Mouse (Mus musculus): ENCODE measurements around the gene Mmp24. TPM values are rescaled to one million over a fixed set of nuclear protein-coding genes. Genes with fewer than 3 reads are reported as not detected.

The Mmp24 gene
- polyA plus RNA-seq, 1 experiment from 2014 or later = not detected

DNA sequence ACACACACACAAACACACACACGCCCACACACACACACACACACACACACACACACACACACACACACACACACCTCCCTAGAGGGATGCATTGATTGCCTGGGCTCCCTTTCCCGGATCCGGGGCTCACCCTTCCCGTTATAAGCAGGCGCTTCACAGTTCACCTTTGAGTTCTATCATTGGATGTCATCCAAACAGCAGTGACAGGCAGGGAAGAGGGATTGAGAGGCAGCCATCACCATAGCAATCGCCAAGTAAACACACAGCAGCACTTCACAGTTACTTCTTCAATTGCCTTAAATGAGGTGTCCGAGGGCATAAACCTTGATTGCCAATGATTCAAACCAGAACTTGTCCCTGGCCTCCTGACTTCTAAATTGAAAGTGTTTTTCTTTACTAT is 3.9 kb downstream of the Mmp24 start:
- WGBS = 60% methylated on average over 7 of the region's 7 CpGs
- no peak for DNase-seq (ENCODE audit: low spot score)

GRCm38 (mm10) chr2:155779506-155779905 is 4.4 kb downstream of the Mmp24 start:
- Histone ChIP-seq H3K27me3 (ENCODE audit: insufficient read depth, poor library complexity, severe bottlenecking) (peaks cover 42% of the 10 kb centered on the region), H3K27ac (no peak overlapping the region), H3K4me1 (peaks cover 9% of the 10 kb centered on the region; the same call in 1 of the 2 replicates), H3K4me3 (no peak overlapping the region), H3K36me3 (no peaks in the 10 kb centered on the region), H3K9me3 (no peaks in the 10 kb centered on the region)
- no peak for DNase-seq (ENCODE audit: low spot score)
- 85% methylated on average over 3 of the region's 3 CpGs for WGBS

More for the DNA sequence above, 3.9 kb downstream of the Mmp24 start:
- Histone ChIP-seq H3K4me3 (no peak overlapping the region), H3K27ac (no peak overlapping the region), H3K36me3 (no peaks in the 10 kb centered on the region), H3K27me3 (ENCODE audit: insufficient read depth, poor library complexity, severe bottlenecking) (peaks cover 44% of the 10 kb centered on the region), H3K4me1 (peaks cover 9% of the 10 kb centered on the region; the same call in 1 of the 2 replicates), H3K9me3 (no peaks in the 10 kb centered on the region)

DNA sequence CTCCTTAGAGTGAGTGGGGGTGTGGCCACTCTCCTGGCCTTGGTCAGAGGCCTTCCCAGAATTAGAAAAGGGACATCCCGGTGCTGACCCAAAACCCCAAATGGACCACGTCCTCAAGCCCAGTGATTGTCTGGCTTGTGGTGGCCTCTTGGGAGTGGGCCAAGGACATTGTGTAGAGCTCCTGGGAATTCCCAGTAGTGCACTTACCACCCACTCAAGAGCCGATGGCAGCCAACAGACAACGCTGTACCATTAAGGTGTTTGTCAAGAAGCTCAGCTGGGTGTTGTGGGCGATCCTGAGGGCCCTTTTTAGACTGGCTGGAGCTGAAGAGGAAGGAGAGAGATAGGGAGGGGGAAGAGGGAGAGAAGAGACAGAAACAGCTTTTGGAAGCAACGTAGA is 9.4 kb downstream of the Mmp24 start:
- no peaks in the 10 kb centered on the region for H3K4me1 ChIP-seq
- H3K27ac ChIP-seq = no peak overlapping the region
- no peaks in the 10 kb centered on the region for H3K9me3 ChIP-seq
- WGBS = 73% methylated on average over 6 of the region's 6 CpGs
- no peak overlapping the region for H3K4me3 ChIP-seq
- no peaks in the 10 kb centered on the region for H3K36me3 ChIP-seq
- peaks cover 7% of the 10 kb centered on the region; the same call in 1 of the 2 replicates for H3K27me3 ChIP-seq (ENCODE audit: insufficient read depth, poor library complexity, severe bottlenecking)
- DNase-seq (ENCODE audit: low spot score) = no peak

DNA sequence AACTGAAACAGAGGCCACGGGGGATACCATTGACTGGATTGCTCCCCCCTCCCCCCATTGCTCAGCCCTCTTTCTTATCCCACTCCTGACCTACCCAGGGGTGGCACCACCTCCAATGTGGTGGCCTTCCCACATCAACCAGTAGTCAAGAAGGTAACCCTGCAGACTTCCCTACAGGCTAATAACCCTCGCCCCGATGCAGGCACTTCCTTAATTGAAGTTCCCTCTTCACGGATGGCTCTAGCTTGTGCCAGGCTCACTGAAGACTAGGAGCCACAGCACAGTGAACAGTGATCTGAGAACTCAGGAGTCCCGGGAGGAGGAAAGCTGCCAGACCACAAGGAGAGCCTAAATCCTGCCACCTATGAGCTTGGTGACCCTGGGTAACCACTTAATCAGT is 11.8 kb downstream of the Mmp24 start:
- 60% methylated on average over 5 of the region's 5 CpGs for WGBS
- H3K4me3 ChIP-seq = no peak overlapping the region
- H3K27ac ChIP-seq = no peak overlapping the region
- DNase-seq (ENCODE audit: low spot score) = no peak
- H3K4me1 ChIP-seq = no peaks in the 10 kb centered on the region
- H3K27me3 ChIP-seq (ENCODE audit: insufficient read depth, poor library complexity, severe bottlenecking) = peaks cover 11% of the 10 kb centered on the region; the same call in 1 of the 2 replicates
- H3K36me3 ChIP-seq = no peaks in the 10 kb centered on the region
- H3K9me3 ChIP-seq = no peaks in the 10 kb centered on the region

DNA sequence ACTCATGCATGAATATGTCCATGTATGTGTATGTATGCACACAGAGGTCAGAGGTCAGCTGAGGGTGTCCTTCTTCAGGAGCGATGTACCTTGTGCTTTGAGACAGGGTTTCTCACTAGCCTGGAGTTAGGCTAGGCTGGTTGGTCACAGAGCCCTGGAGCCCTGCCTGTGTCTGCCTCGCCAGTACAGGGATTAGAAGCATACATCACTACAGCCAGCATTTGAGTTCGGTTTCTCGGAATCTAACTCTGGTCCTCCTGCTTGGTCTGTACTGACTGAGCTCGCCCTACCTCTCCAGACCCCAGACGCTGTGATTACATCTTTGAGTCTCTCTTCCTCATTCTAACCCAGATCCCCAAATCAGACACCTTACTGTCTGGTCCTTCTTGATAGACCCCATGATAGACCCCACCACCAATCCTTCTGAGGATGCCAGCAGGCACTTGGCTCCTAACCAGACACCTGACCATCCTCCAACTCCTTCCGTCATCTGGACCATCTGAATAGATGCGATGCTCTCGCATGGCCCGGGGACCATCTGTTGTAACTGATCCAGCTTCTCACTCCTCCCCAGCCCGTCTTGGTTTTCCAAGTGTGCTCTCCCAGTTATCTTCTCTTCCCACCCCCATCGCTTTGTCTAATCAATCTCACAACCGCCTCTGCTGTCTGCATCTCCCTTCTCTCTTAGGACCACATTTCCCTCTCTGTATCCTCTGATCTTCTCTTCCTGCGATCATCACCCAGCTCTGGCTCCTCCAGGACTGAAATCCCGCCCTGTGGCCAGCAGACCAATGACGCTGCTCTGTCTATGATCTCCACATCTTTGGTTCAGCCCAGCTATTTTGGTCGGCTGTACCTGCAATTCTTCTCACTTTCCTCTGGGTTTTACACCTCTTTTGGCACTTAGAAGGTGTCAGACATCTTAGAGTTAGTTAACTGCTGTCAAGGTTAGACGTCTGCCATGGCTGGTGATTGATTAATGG is 13.1 kb downstream of the Mmp24 start:
- H3K27me3 ChIP-seq (ENCODE audit: insufficient read depth, poor library complexity, severe bottlenecking) = peaks cover 11% of the 10 kb centered on the region; the same call in 1 of the 2 replicates
- no peaks in the 10 kb centered on the region for H3K9me3 ChIP-seq
- 62% methylated on average over 18 of the region's 18 CpGs for WGBS
- H3K4me1 ChIP-seq = peaks cover 4% of the 10 kb centered on the region; the same call in 1 of the 2 replicates
- no peak overlapping the region for H3K4me3 ChIP-seq
- DNase-seq (ENCODE audit: low spot score) = no peak
- H3K36me3 ChIP-seq = no peaks in the 10 kb centered on the region
- H3K27ac ChIP-seq = no peak overlapping the region

GRCm38 (mm10) chr2:155792899-155793298 is 17.8 kb downstream of the Mmp24 start:
- WGBS = 33% methylated on average over 12 of the region's 12 CpGs

DNA sequence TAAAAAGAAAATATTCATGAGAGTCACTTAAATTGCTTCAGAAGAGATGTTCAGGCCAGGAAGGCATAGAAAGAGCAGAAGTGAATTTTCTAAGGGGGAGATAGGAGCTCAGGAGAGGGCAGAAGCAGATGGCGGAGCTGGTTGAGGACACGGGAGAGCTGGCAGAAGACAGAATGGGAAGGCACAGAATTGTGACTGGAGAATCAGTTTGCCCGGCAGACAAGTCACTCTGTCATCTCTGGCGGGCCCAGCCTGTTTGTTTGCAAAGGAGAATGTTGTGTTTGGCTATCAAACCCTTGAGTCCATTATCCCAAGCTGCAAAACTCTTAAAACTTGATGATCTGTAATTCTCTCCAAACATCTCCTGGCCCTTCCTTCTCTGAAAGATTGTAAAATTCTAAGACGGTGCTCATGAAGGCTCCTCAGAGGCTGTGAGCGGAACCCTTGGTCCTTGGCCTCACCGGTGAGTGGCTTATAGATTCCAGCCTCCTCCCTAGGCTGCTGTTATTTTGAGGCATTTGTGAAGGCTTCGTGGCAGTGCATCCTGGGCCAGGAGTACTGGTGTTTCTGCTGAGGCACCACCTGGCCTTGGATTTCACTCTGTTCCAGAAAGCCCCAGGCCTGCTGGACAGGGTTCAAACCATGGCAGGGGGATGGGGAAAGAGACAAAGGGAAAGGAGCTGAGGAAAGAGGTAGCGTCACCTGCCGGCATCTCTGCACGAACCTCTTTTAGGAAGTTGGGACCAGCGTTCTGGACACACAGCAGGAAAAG is 19.7 kb downstream of the Mmp24 start:
- no peak overlapping the region for H3K27ac ChIP-seq
- H3K4me3 ChIP-seq = no peak overlapping the region
- no peak for DNase-seq (ENCODE audit: low spot score)
- H3K9me3 ChIP-seq = no peaks in the 10 kb centered on the region
- 81% methylated on average over 12 of the region's 12 CpGs for WGBS
- peaks cover 7% of the 10 kb centered on the region; the same call in 1 of the 2 replicates for H3K4me1 ChIP-seq
- peaks cover 4% of the 10 kb centered on the region; the same call in 1 of the 2 replicates for H3K27me3 ChIP-seq (ENCODE audit: insufficient read depth, poor library complexity, severe bottlenecking)
- no peaks in the 10 kb centered on the region for H3K36me3 ChIP-seq

More at GRCm38 (mm10) chr2:155792899-155793298, 17.8 kb downstream of the Mmp24 start:
- Histone ChIP-seq H3K27me3 (ENCODE audit: insufficient read depth, poor library complexity, severe bottlenecking) (peaks cover 4% of the 10 kb centered on the region; the same call in 1 of the 2 replicates), H3K36me3 (no peaks in the 10 kb centered on the region), H3K9me3 (no peaks in the 10 kb centered on the region), H3K4me1 (peaks cover 7% of the 10 kb centered on the region; the same call in 1 of the 2 replicates), H3K27ac (no peak overlapping the region), H3K4me3 (peak overlapping the region; percentile 27; the same call in 1 of the 2 replicates)
- DNase-seq (ENCODE audit: low spot score) = no peak

- no peak overlapping the region for H3K27ac ChIP-seq
- H3K4me1 ChIP-seq = no peaks in the 10 kb centered on the region
- no peaks in the 10 kb centered on the region for H3K36me3 ChIP-seq
- 61% methylated on average over 3 of the region's 3 CpGs for WGBS
- no peak for DNase-seq (ENCODE audit: low spot score)
- no peak overlapping the region for H3K4me3 ChIP-seq
- H3K27me3 ChIP-seq (ENCODE audit: insufficient read depth, poor library complexity, severe bottlenecking) = no peaks in the 10 kb centered on the region; the same call in 1 of the 2 replicates
- no peaks in the 10 kb centered on the region for H3K9me3 ChIP-seq
These were observed 23.5 kb downstream of the Mmp24 start for GRCm38 (mm10) chr2:155798613-155799012.

DNA sequence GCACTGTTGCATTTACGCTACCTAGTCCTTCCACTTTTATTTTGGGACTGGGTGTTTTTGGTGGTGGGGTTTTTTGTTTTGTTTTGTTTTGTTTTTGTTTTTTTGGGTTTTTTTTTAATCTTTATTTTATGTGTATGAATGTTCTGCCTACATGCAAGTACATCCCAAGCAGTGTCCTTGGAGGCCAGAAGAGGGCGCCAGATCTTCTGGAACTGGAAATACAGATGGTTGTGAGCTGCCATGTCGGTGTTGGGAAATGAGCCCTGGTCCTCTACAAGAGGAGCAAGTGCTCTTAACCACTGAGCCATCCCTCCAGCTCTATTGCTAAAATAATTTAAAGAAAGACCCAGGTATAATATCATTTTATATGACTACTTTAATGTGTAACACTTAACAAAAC is 27.6 kb downstream of the Mmp24 start:
- 55% methylated on average over 3 of the region's 3 CpGs for WGBS
- Histone ChIP-seq H3K27ac (no peak overlapping the region), H3K36me3 (no peaks in the 10 kb centered on the region), H3K27me3 (ENCODE audit: insufficient read depth, poor library complexity, severe bottlenecking) (no peaks in the 10 kb centered on the region; the same call in 1 of the 2 replicates), H3K4me1 (peaks cover 7% of the 10 kb centered on the region), H3K9me3 (no peaks in the 10 kb centered on the region), H3K4me3 (no peak overlapping the region)
- no peak for DNase-seq (ENCODE audit: low spot score)

GRCm38 (mm10) chr2:155804053-155804452 is 28.9 kb downstream of the Mmp24 start:
- H3K9me3 ChIP-seq = no peaks in the 10 kb centered on the region
- H3K4me1 ChIP-seq = peaks cover 7% of the 10 kb centered on the region

GRCm38 (mm10) chr2:155805231-155805924 is 30.2 kb downstream of the Mmp24 start:
- no peak overlapping the region for H3K27ac ChIP-seq
- no peak overlapping the region for H3K4me3 ChIP-seq
- H3K36me3 ChIP-seq = no peaks in the 10 kb centered on the region
- H3K9me3 ChIP-seq = no peaks in the 10 kb centered on the region
- H3K4me1 ChIP-seq = peaks cover 7% of the 10 kb centered on the region
- WGBS = 36% methylated on average over 6 of the region's 6 CpGs
- no peak for DNase-seq (ENCODE audit: low spot score)
- H3K27me3 ChIP-seq (ENCODE audit: insufficient read depth, poor library complexity, severe bottlenecking) = peaks cover 4% of the 10 kb centered on the region; the same call in 1 of the 2 replicates

More at GRCm38 (mm10) chr2:155804053-155804452, 28.9 kb downstream of the Mmp24 start:
- Histone ChIP-seq H3K27ac (no peak overlapping the region), H3K36me3 (no peaks in the 10 kb centered on the region), H3K4me3 (no peak overlapping the region), H3K27me3 (ENCODE audit: insufficient read depth, poor library complexity, severe bottlenecking) (no peaks in the 10 kb centered on the region; the same call in 1 of the 2 replicates)
- 62% methylated on average over 5 of the region's 5 CpGs for WGBS
- DNase-seq (ENCODE audit: low spot score) = no peak

DNA sequence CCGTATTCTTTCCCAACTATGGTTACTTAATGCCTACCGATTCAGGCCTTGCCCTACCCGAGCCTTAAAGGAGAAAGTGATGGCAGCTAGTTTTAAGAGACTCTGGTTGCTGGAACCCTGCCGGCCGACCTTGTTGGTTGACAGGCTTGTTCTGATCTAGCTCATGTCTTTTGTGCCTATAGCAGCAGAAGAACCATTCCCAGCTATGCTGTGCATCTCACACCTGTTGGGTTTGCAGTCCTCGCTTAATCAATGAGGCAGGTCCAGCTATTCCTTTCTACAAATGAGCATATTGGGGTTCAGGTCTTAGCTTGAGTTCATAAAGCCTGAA is 30.7 kb downstream of the Mmp24 start:
- no peak overlapping the region for H3K27ac ChIP-seq
- H3K4me3 ChIP-seq = no peak overlapping the region
- peaks cover 7% of the 10 kb centered on the region for H3K4me1 ChIP-seq
- no peaks in the 10 kb centered on the region for H3K36me3 ChIP-seq
- H3K27me3 ChIP-seq (ENCODE audit: insufficient read depth, poor library complexity, severe bottlenecking) = peaks cover 4% of the 10 kb centered on the region; the same call in 1 of the 2 replicates
- 79% methylated on average over 6 of the region's 6 CpGs for WGBS
- no peak for DNase-seq (ENCODE audit: low spot score)
- no peaks in the 10 kb centered on the region for H3K9me3 ChIP-seq

All from heart, embryonic 10.5 days (tissue).